Mouse (Mus musculus): ENCODE results near the gene Grhpr. TPM values are rescaled to one million over a fixed set of nuclear protein-coding genes. Genes with fewer than 3 reads are reported as not detected.

The Grhpr gene
- polyA plus RNA-seq, 1 experiment from 2014 or later: 68.7 TPM

DNA sequence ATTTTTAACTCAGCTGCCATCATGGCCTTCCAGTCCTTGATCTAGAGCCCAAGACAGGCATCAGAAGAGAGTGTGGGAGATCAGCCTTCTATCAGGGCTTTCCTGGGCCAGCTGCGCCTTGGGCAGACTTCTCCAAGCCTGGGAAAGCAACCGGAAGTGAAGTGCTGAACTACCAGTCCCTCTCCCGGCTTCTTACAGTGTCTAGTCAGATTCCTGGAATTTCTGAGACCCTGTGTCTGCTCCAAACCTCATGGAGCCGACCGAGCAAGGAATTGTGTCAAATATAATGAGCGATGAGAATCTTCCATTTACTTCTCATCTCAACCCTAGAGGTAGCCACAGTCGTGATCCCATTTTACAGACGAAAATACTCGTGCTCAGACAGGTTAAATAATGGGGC, 22.4 kb upstream of the Grhpr start:
- Histone ChIP-seq H3K4me3 (no peak overlapping the region), H3K36me3 (no peaks in the 10 kb centered on the region), H3K27ac (replicated peaks) (no peak overlapping the region), H3K4me1 (no peaks in the 10 kb centered on the region), H3K9me3 (replicated peaks) (no peaks in the 10 kb centered on the region), H3K27me3 (ENCODE audit: low read depth, poor library complexity, severe bottlenecking) (no peaks in the 10 kb centered on the region)
- no peak for DNase-seq (ENCODE audit: low spot score)
- WGBS: 90% methylated on average over 9 of the region's 9 CpGs

DNA sequence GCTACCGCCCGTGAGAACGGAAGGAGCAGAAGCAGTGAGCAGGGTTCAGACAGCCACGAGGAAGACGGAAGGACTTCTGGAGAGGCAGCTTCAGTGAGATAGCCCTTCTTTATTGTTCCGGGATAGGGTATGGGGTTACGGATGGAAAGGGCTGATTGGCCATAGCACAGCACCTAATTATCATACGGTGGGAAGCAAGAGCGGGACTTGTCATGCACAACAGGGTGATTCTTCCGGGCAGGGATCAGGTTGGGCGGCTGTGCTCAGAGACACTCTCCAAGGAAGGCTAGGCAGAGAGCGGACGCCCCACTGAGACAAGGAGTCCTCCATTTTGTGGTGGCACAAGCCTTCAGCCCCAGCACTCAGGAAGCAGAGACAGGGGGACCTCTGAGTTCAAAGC, 22.0 kb upstream of the Grhpr start:
- no peak for DNase-seq (ENCODE audit: low spot score)
- no peaks in the 10 kb centered on the region for H3K27me3 ChIP-seq (ENCODE audit: low read depth, poor library complexity, severe bottlenecking)
- no peak overlapping the region for H3K4me3 ChIP-seq
- no peaks in the 10 kb centered on the region for H3K36me3 ChIP-seq
- no peaks in the 10 kb centered on the region for H3K4me1 ChIP-seq
- no peak overlapping the region for H3K27ac ChIP-seq (replicated peaks)
- WGBS: 94% methylated on average over 13 of the region's 13 CpGs
- no peaks in the 10 kb centered on the region for H3K9me3 ChIP-seq (replicated peaks)

DNA sequence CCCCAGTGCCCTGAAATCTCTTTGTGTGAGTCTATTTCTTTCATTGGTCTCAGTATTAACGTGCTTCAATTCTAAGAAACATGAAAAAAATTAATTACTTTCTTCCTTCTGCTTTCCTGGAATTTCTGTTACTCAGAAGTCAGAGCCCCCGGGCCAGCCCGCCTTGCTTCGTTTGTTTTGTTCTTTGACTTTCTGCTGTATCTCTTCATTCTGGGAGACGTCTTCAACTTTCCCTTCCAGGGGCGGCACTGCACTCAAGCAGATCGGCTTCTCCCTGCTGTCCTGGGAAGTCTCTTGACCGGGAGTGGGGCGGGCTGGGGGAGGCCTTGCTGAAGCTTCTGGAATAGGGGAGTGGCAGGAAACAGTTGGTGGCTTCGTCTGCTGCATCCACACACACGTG, 18.0 kb upstream of the Grhpr start:
- WGBS: 77% methylated on average over 11 of the region's 11 CpGs
- Histone ChIP-seq H3K27ac (replicated peaks) (no peak overlapping the region), H3K36me3 (no peaks in the 10 kb centered on the region), H3K4me1 (no peaks in the 10 kb centered on the region), H3K4me3 (no peak overlapping the region), H3K9me3 (replicated peaks) (no peaks in the 10 kb centered on the region), H3K27me3 (ENCODE audit: low read depth, poor library complexity, severe bottlenecking) (no peaks in the 10 kb centered on the region)
- no peak for DNase-seq (ENCODE audit: low spot score)

DNA sequence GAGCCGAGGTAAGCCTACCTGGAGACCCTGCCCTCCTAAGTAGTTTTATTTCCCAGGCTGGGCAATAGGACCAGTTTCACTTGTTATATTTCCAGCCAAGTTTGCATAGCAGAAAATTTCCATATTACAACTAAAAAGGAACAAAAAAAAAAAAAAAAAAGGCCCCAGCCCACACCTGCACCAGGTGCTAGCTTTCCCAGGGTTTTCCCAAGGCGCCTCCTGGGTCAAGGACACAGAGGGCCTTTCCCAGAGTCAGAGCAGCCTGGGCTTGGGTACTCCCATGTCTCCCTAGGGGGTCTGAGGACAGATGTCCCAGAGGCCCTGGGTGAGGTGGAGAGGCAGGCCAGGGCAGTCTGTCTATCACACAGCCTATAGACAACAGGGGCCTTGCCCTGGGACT, 16.0 kb upstream of the Grhpr start:
- 85% methylated on average over 2 of the region's 2 CpGs for WGBS
- Histone ChIP-seq H3K9me3 (replicated peaks) (no peaks in the 10 kb centered on the region), H3K4me1 (no peaks in the 10 kb centered on the region), H3K36me3 (no peaks in the 10 kb centered on the region), H3K27ac (replicated peaks) (no peak overlapping the region), H3K27me3 (ENCODE audit: low read depth, poor library complexity, severe bottlenecking) (no peaks in the 10 kb centered on the region; the same call in 1 of the 2 replicates), H3K4me3 (no peak overlapping the region)
- DNase-seq (ENCODE audit: low spot score): no peak

DNA sequence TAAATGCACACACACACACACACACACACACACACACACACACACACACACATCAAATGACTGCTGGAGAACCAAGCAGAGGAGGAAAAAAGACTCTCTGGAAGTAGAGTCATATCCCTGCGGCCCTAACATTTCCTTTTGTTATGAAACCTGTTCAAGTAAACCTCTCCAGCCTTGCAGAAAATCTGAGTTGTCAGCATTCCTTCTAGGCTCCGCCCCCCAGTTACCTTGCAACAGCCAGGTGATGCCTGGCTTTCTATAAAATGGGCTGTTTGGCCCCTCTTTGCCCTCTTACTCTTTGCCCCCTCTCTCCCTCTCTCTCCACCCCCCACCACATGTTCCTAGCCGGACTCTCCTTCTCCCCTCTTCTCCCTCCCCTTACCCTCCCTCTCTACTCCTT, 15.5 kb upstream of the Grhpr start:
- 93% methylated on average over 3 of the region's 3 CpGs for WGBS
- H3K4me1 ChIP-seq: no peaks in the 10 kb centered on the region
- H3K27ac ChIP-seq (replicated peaks): no peak overlapping the region
- H3K9me3 ChIP-seq (replicated peaks): no peaks in the 10 kb centered on the region
- no peak for DNase-seq (ENCODE audit: low spot score)
- no peak overlapping the region for H3K4me3 ChIP-seq
- H3K36me3 ChIP-seq: no peaks in the 10 kb centered on the region
- H3K27me3 ChIP-seq (ENCODE audit: low read depth, poor library complexity, severe bottlenecking): no peaks in the 10 kb centered on the region; the same call in 1 of the 2 replicates

DNA sequence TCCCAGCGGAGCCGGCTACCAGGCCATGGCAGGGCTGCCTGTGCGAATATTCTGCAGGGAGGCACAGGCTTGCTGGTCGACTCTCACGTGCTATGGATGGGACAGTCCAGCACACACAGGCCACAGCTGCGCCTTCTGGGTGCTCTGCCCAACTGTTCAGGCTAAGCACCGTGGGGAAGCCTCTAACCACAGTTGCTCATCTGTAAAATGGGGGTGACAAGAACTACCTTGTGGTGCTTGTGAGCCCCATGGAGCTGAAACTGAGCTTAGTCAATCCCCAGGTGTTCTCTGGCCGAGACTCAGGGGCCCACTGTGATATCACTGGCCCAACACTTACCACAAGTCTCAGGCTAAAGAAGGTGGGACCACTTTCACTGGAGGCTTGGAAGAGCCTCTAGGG, 13.8 kb upstream of the Grhpr start:
- Histone ChIP-seq H3K9me3 (replicated peaks) (no peaks in the 10 kb centered on the region), H3K4me3 (no peak overlapping the region), H3K27me3 (ENCODE audit: low read depth, poor library complexity, severe bottlenecking) (no peaks in the 10 kb centered on the region; the same call in 1 of the 2 replicates), H3K4me1 (no peaks in the 10 kb centered on the region), H3K36me3 (no peaks in the 10 kb centered on the region), H3K27ac (replicated peaks) (no peak overlapping the region)
- WGBS: 90% methylated on average over 8 of the region's 8 CpGs
- no peak for DNase-seq (ENCODE audit: low spot score)

DNA sequence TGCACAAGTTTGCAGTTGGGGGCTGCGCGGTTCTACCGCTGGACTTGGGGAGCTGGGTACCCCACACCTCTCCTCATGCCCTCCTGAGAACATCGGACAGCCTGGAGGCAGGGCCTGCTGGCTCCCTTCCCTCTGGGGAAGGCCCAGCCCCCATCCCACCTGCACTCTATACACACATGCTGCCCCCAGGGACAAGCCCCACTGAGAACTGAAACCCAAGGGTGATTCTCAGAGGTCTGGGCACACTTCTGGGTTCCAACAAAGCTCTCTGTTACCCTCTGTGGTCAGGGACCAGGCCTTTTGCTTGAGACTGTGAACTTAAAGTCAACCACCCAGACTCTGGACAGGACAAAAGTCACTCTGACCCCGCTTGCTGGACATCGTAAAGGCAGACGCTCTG, 11.1 kb upstream of the Grhpr start:
- H3K9me3 ChIP-seq (replicated peaks): no peaks in the 10 kb centered on the region
- WGBS: 92% methylated on average over 7 of the region's 7 CpGs
- DNase-seq (ENCODE audit: low spot score): no peak
- no peaks in the 10 kb centered on the region; the same call in 1 of the 2 replicates for H3K27me3 ChIP-seq (ENCODE audit: low read depth, poor library complexity, severe bottlenecking)
- no peaks in the 10 kb centered on the region for H3K36me3 ChIP-seq
- peaks cover 9% of the 10 kb centered on the region for H3K4me1 ChIP-seq
- no peak overlapping the region for H3K27ac ChIP-seq (replicated peaks)
- H3K4me3 ChIP-seq: no peak overlapping the region

DNA sequence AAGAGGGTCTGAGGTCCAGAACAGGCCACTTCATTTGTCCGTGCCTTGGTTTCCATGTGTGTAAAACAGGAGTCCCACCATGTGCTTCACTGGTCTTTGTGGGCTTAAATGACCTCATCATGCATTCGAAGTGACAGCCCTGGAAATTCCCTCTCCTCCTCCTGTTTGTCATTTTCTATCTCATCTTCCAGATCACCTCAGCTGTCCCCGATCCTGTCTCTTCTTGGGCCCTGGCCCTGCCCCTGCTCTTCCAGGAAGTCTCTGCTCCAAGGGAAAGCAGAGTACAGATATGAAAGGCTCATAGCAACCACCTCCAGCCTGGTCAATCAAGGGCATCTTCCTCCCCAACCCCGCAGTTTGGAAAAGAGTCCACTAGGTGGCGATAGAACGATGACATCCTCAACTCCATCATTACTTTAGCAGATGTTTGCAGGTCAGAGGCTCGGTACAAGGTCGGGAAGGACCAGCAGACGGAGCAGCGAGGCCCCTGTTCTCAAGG, 10.5 kb upstream of the Grhpr start:
- 26% methylated on average over 10 of the region's 10 CpGs for WGBS
- Histone ChIP-seq H3K27me3 (ENCODE audit: low read depth, poor library complexity, severe bottlenecking) (no peaks in the 10 kb centered on the region; the same call in 1 of the 2 replicates), H3K9me3 (replicated peaks) (no peaks in the 10 kb centered on the region), H3K4me3 (no peak overlapping the region), H3K27ac (replicated peaks) (no peak overlapping the region), H3K4me1 (peaks cover 9% of the 10 kb centered on the region), H3K36me3 (no peaks in the 10 kb centered on the region)
- DNase-seq (ENCODE audit: low spot score): peak; percentile 72

DNA sequence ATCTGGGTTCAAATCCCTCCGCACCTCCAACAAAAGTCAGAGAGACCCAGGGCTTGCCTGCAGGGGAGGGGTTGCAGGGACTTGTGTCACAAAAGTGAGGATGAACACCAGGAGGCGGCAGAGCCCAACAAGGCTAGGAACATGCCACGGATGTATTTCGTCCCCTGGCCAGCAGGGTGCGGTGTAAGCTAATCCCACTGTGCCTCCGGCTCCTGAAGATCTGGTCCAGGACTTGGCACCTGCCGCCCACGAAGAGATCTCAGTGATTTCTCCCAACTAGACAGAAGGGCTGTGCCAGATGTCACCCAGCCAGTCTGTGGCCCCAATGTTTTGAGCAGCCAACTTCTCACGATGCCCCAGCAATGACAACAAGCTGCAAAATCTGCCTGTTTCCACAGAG, 7.7 kb upstream of the Grhpr start:
- Histone ChIP-seq H3K4me1 (peaks cover 9% of the 10 kb centered on the region), H3K27ac (replicated peaks) (peak overlapping the region; percentile 2; the same call in 1 of the 2 replicates), H3K27me3 (ENCODE audit: low read depth, poor library complexity, severe bottlenecking) (no peaks in the 10 kb centered on the region; the same call in 1 of the 2 replicates), H3K4me3 (peak overlapping the region; percentile 28), H3K36me3 (no peaks in the 10 kb centered on the region), H3K9me3 (replicated peaks) (no peaks in the 10 kb centered on the region)
- 15% methylated on average over 9 of the region's 9 CpGs for WGBS
- peak; percentile 87 for DNase-seq (ENCODE audit: low spot score)

DNA sequence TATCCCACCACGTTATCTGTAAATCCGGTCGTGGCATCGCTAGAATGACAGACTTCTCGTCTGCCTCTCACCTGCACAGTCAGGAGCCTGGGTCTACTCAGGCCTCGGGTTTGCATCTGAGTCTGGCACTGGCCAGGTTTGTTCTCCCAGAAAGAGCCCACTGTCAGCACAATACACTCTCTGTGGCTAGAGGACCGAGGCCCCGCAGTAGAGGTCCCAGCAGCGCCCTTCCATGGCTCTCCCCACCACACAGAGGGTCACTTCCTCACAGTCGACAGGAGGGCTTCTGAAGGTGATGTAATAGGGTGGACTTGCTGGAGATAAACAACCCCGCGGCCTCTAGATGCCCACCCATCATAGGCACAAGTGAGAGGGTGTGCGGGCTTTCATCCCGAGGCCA, 7.3 kb upstream of the Grhpr start:
- peak overlapping the region; percentile 28 for H3K4me3 ChIP-seq
- no peaks in the 10 kb centered on the region for H3K9me3 ChIP-seq (replicated peaks)
- DNase-seq (ENCODE audit: low spot score): no peak
- peaks cover 9% of the 10 kb centered on the region for H3K4me1 ChIP-seq
- peak overlapping the region; percentile 2; the same call in 1 of the 2 replicates for H3K27ac ChIP-seq (replicated peaks)
- H3K36me3 ChIP-seq: no peaks in the 10 kb centered on the region
- no peaks in the 10 kb centered on the region for H3K27me3 ChIP-seq (ENCODE audit: low read depth, poor library complexity, severe bottlenecking)
- 62% methylated on average over 14 of the region's 14 CpGs for WGBS

DNA sequence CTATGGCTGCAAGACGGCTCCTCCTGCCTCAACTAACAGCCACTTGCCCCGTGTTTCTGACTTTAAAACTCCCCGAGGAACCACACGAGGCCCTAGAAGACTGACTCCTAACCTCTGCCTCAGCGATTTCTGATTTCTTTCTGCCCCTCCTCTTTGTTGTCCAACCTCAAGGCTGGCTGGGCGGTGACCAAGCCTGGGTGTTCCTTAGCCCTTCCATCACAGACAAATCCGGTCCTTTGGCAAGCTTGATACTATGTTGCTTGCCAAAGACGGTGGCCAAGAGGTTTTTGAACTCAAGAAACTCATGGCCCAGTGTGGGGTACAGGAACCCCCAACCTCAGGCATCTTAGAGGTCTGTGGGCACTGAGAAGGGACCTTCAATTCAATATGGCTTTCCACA, 6.9 kb upstream of the Grhpr start:
- WGBS: 83% methylated on average over 8 of the region's 8 CpGs

DNA sequence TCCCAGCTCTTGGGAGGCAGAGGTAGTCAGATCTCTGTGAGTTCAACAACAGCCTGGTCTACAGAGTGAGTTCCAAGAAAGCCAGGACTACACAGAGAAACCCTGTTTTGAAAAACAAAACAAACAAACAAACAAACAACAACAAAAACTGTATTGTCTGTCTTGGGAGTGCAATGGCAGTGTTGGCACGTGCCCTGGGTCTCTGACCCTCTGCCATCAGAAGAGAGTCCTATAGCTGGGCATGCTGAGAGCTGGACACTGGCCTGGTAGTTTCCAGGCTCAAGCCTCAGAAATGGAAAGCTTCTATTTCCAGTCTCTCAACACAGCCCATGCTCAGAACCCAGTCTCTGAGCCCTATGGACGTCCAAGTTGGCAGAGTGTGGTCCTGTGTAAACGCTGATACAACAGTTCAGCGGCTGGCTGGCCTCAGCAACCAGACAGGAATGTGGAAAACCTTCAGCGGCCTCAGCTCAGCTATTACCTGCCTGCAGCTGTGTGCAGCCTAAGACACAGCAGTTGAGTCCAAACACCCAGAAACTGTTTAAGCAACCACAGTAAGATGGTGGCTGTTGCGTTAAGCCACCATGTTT, 5.1 kb upstream of the Grhpr start:
- 80% methylated on average over 6 of the region's 6 CpGs for WGBS

More for the DNA sequence above, 6.9 kb upstream of the Grhpr start:
- Histone ChIP-seq H3K4me3 (no peak overlapping the region), H3K27ac (replicated peaks) (0 out of 2 replicates have a peak overlapping the region, but pooled peaks have one; percentile 2), H3K36me3 (no peaks in the 10 kb centered on the region), H3K4me1 (peaks cover 9% of the 10 kb centered on the region), H3K9me3 (replicated peaks) (no peaks in the 10 kb centered on the region), H3K27me3 (ENCODE audit: low read depth, poor library complexity, severe bottlenecking) (no peaks in the 10 kb centered on the region)
- no peak for DNase-seq (ENCODE audit: low spot score)

DNA sequence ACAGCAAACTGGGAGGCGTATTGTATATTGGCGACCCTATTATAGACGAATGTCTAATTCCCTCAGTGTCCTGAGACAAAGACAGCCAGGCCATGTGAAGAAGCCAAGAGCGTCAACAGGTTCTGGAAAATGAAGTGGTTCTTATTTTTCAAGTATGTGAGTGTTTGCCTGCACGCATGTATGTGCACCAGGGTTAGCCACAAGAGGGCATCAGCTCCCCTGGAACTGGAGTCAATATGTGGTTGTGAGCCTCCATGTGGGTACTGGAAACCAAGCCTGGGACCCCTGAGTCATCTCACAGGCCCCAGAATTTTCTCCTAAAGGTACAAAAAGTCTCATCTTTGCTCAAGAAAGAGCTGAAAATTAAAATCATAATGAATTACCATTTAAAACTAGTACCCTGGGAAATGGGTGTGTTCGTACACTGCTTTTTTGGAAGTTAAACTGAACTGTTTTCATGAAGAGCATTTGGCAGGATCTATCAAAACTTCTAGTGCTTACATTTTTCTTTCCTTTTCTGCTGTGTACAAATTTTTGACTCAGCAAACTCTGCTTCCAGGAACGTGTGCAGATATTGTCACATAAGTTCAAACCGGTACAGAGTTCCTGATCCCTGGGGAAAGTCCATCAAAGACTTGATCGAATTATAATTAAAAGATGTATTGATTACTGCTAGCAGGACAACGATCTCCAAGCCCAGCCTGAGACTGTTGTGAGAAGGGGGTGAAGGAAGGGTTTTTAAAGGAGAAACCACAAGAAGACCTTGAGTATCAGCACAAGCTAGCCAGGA, 4.1 kb upstream of the Grhpr start:
- Histone ChIP-seq H3K27ac (replicated peaks) (no peak overlapping the region), H3K27me3 (ENCODE audit: low read depth, poor library complexity, severe bottlenecking) (no peaks in the 10 kb centered on the region), H3K9me3 (replicated peaks) (no peaks in the 10 kb centered on the region), H3K4me3 (no peak overlapping the region), H3K36me3 (no peaks in the 10 kb centered on the region), H3K4me1 (peaks cover 26% of the 10 kb centered on the region)
- WGBS: 87% methylated on average over 10 of the region's 10 CpGs
- DNase-seq (ENCODE audit: low spot score): no peak

More for the DNA sequence above, 5.1 kb upstream of the Grhpr start:
- DNase-seq (ENCODE audit: low spot score): no peak
- no peak overlapping the region for H3K4me3 ChIP-seq
- no peaks in the 10 kb centered on the region for H3K9me3 ChIP-seq (replicated peaks)
- peaks cover 16% of the 10 kb centered on the region for H3K4me1 ChIP-seq
- no peak overlapping the region for H3K27ac ChIP-seq (replicated peaks)
- no peaks in the 10 kb centered on the region for H3K36me3 ChIP-seq
- no peaks in the 10 kb centered on the region for H3K27me3 ChIP-seq (ENCODE audit: low read depth, poor library complexity, severe bottlenecking)

Measured in midbrain, embryonic 10.5 days (tissue).